Mouse (Mus musculus) brain, embryonic 18.5 days (tissue): ENCODE measurements around the gene Rps3.
A peak's percentile ranks its signal among the peaks of the same experiment; 100 is the strongest.

ENCODE experiments used
- DNase-seq: peaks from one replicate; pipeline ENCODE4 v3.0.0-alpha.2; 2012; ENCODE audit warnings: low read depth, low spot score

Rps3 gene

GRCm38 (mm10) chr7:99476558-99477114 lies 6.9 kb downstream of the Rps3 start:
- DNase-seq: no peak

GRCm38 (mm10) chr7:99475562-99475911 lies 8.0 kb downstream of the Rps3 start:
- DNase-seq: no peak

GRCm38 (mm10) chr7:99474836-99475561 lies 8.5 kb downstream of the Rps3 start:
- DNase-seq: no peak

GRCm38 (mm10) chr7:99473638-99474407 lies 9.7 kb downstream of the Rps3 start:
- DNase-seq: no peak

GRCm38 (mm10) chr7:99471578-99471977 lies 12.0 kb downstream of the Rps3 start:
- DNase-seq: no peak

GRCm38 (mm10) chr7:99469680-99470405 lies 13.7 kb downstream of the Rps3 start:
- DNase-seq: no peak

- DNase-seq: peak; percentile 70
Measured at GRCm38 (mm10) chr7:99468283-99469132, 15.0 kb downstream of the Rps3 start.

- DNase-seq: no peak
Measured at GRCm38 (mm10) chr7:99467916-99468282, 15.6 kb downstream of the Rps3 start.

- no peak for DNase-seq
Measured at GRCm38 (mm10) chr7:99465811-99466210, 17.7 kb downstream of the Rps3 start, which contains the start of gene Klhl35. TSS of gene Klhl35 (plus strand) at chr7:99466004.

- no peak for DNase-seq
Measured at GRCm38 (mm10) chr7:99463120-99463519, 20.4 kb downstream of the Rps3 start.

GRCm38 (mm10) chr7:99459888-99460652 lies 23.5 kb downstream of the Rps3 start:
- DNase-seq: no peak

- DNase-seq: no peak
Measured at GRCm38 (mm10) chr7:99458849-99459248, 24.7 kb downstream of the Rps3 start.

DNA sequence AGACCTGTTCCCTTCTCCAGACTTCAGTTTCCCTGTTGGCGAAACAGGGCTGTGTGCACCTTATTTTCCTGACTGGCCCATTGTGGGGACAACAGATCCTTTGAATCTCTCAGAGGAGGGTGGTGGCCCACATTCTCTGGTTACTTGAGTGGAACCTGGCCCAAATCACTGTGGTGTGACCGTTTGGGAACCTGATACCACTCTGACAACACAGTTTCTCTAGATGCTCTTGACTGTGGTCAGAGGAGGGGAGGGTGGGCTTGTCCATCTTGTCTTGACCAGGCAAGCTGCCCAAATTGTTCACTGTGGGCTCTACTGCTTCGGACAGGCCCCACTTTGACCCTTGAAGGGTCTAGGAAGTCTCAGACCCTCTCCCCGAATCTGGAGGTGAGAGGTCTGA lies 29.5 kb downstream of the Rps3 start:
- no peak for DNase-seq

- no peak for DNase-seq
Measured at GRCm38 (mm10) chr7:99452859-99453258, 30.7 kb downstream of the Rps3 start.

DNA sequence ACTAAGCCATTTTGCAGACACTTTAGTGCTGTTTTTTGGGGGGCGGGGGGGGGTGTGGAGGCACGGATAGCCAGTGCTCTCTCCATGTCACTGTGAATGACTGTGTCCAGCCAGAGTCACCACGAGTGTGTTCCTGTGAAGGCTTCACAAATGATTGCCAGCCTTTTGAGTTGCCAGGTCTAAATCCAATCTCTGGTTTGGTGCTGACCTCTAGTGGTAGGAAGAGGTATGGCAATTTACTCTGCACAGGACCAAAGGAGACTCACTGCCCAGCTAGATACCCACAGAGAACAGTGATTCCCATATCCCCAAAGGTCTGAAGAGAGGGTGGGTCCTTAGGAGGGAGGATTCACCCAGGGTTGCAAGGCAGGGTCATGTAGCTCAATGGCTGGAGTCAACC lies 32.8 kb downstream of the Rps3 start:
- no peak for DNase-seq

- DNase-seq: no peak
Measured at GRCm38 (mm10) chr7:99449751-99450150, 33.8 kb downstream of the Rps3 start.

DNA sequence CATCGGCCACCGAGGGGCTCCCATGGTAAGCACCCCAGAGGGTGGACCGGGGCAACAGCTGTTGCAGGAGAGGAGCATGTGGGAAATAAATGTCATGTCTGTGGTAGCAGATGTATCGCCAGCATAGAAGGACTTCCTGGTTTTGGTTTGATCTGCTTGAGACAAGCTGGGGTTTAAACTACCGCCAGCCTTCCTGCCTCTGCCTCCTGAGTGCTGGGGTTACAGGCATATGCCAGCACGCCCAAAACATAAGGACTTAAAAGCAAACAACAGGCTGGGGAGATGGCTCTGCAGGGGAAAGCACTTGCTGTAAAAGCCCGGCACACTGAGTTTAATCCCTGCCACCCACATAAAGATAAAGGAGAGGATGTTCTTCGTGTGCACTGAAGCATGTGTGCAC lies 34.5 kb downstream of the Rps3 start:
- no peak for DNase-seq

- no peak for DNase-seq
Measured at GRCm38 (mm10) chr7:99448619-99449018, 34.9 kb downstream of the Rps3 start.

DNA sequence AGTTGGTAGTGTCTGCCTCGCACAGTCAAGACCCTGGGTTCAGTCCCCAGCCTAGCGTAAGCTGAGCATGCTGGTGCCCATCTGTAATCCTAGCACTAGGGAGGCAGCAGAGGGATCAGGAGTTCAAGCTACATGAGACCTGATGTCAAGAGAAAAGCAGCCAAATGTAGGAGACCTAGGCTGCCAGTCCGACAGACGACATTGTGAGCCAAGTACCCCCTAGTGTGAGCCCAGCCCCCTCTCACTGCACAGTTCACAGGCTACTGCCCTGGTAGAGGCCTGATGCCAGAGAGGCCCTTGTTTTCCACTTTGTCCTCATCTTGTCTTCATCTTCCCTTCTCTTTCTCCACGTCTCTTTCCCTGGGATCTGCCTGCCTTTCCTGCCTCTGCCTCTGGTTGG lies 36.2 kb downstream of the Rps3 start:
- DNase-seq: no peak

DNA sequence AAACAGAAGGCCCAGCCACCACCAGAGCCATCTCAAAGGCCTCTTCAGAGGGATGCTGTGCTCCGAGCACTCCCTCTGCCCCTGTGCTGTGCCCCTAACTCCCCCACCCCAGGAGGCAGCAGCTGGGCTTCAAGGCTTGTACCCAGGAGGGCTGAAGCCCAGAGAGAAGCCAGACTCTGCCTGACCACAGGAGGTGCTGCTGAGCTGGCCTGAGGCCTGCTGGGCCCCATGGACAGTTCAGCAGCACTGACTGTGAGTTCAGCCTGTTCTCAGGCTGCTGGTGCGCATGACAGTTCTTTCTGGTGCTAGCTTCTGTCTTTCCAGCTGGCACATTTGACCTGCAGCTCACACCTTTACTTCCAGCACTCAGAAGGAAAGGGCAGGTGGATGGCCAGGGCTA lies 37.7 kb downstream of the Rps3 start:
- DNase-seq: no peak

GRCm38 (mm10) chr7:99444012-99444411 lies 39.5 kb downstream of the Rps3 start:
- DNase-seq: no peak
